Mouse (Mus musculus) lung, postnatal 0 days (tissue): ENCODE results near the gene Dcaf10.

Source experiments
- CTCF ChIP-seq: IDR thresholded peaks from 2 replicates; pipeline ENCODE4 v1.5.1; 2016; ENCODE audit warnings: antibody characterized with exemption, mild to moderate bottlenecking
- EP300 ChIP-seq: IDR thresholded peaks from 2 replicates; pipeline ENCODE4 v1.6.1; 2016; ENCODE audit warnings: antibody characterized with exemption, mild to moderate bottlenecking, control low read depth

GRCm38 (mm10) chr4:45356653-45357052, 14.8 kb downstream of the Dcaf10 start:
- TF ChIP-seq CTCF: no peak
- TF ChIP-seq EP300: no peak
